Mouse (Mus musculus) megakaryocyte, embryonic 14.5 days (primary cell): ENCODE measurements at regions not wholly inside any gene's neighbourhood (a gene's known extent, or its start where the extent isn't known, plus 50 kb on each side); places are given as distances from the start of the nearest gene placed in this dataset.

Experiments used
- H3K27me3 ChIP-seq: replicated peaks from 2 replicates; pipeline ENCODE3; 2012; ENCODE audit warnings: inconsistent platforms
- H3K36me3 ChIP-seq: replicated peaks from 2 replicates; pipeline ENCODE3; 2012; ENCODE audit warnings: low read length, inconsistent platforms, mixed read lengths
- H3K4me1 ChIP-seq: 2 replicates; pipeline ENCODE4 v1.6.1; 2012; ENCODE audit warnings: inconsistent platforms
- H3K4me3 ChIP-seq: replicated peaks from 2 replicates; pipeline ENCODE3; 2012; ENCODE audit warnings: moderate library complexity, mild to moderate bottlenecking, inconsistent platforms
- H3K9me3 ChIP-seq: 2 replicates; pipeline ENCODE4 v1.6.1; 2012; ENCODE audit warnings: inconsistent platforms
- FLI1 ChIP-seq: IDR thresholded peaks from 2 replicates; pipeline ENCODE4 v1.6.1; 2012; ENCODE audit warnings: low read length, inconsistent platforms, mixed read lengths
- GATA1 ChIP-seq: IDR thresholded peaks from 3 replicates; pipeline ENCODE4 v1.6.1; 2012; ENCODE audit warnings: mixed read lengths, low read length, inconsistent platforms, borderline replicate concordance

GRCm38 (mm10) chr15:67423922-67424321 lies 923.2 kb upstream of the Lrrc6 start:
- no peaks in the 10 kb centered on the region for H3K9me3 ChIP-seq
- TF ChIP-seq GATA1 (no peak), FLI1 (no peak)
- H3K4me3 ChIP-seq = no peak overlapping the region
- H3K36me3 ChIP-seq = no peaks in the 10 kb centered on the region
- peaks cover 38% of the 10 kb centered on the region for H3K4me1 ChIP-seq
- no peaks in the 10 kb centered on the region for H3K27me3 ChIP-seq

DNA sequence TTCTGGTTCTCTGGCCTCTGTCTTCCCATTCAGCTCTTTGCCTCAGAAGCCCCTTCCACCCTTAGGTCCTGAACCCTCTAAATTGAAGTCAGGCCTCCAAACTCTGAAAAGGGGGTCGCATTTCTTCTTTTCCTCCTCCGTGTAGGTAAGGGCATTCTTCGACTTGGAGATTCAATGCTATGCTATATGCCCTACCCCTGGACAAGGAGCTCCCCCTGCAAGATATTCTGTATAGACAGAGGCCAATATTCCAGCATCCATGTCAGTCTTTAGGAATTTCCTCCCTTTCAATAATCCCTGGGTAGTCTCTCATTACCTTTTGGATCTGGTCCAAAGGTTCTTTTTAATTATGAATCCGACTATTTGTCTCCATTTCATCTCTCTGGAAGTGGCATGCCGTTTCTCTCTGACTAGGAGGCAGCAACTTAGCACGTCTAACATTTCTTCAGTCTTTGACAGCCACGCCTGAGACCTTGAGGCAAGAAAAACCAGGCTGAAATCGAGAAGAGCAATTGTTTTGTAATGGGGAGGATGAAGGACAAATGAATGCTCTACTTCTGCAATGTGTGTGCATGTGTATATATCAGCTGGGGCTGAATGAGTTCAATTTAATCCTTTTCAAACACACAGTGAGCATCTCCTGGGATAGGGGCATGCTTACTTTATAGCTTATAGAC lies 921.7 kb upstream of the Lrrc6 start:
- H3K4me1 ChIP-seq = peaks cover 35% of the 10 kb centered on the region
- H3K9me3 ChIP-seq = no peaks in the 10 kb centered on the region
- H3K4me3 ChIP-seq = no peak overlapping the region
- no peaks in the 10 kb centered on the region for H3K36me3 ChIP-seq
- no peaks in the 10 kb centered on the region for H3K27me3 ChIP-seq
- TF ChIP-seq FLI1 (no peak), GATA1 (no peak)

DNA sequence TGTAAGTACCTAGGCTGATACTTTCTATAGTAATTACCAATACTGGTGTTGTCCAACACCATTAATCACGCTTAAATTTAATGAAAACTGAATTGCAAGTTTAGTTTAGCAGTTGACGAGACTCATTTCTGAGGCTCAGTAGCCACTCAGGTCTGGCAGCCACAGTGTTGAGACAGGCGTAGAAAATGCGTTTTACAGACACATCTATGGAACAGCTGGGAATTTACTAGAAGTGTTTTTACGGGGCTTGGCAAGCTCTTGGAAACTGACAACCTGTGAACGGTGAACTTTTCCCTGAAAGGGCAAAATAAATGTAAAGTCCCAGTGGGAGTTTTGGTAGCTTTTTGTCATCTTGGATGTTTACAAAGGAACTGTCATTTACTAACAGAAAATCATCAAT lies 920.1 kb upstream of the Lrrc6 start:
- H3K4me1 ChIP-seq = peaks cover 42% of the 10 kb centered on the region
- TF ChIP-seq GATA1 = no peak
- no peak for TF ChIP-seq FLI1
- no peaks in the 10 kb centered on the region for H3K9me3 ChIP-seq
- H3K4me3 ChIP-seq = no peak overlapping the region
- no peaks in the 10 kb centered on the region for H3K27me3 ChIP-seq
- H3K36me3 ChIP-seq = no peaks in the 10 kb centered on the region

DNA sequence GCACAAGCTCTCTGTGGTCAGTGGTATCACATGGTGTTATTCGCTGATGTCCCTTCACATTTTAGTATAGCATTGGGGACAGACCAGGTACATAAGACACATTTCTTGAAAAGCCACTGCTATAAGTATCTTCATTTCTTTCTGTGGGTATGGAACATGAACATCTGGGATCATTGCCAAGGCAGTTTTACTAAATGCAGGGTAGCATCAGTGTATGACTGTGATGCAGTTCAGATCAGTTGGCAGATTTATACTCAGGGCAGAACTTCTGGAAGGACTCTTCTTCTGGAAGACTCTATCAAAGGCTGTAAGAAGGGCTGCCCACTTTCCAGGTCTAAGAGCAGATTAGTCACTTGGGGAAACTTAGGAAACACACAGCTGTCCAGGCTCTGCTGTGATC lies 919.0 kb upstream of the Lrrc6 start:
- no peaks in the 10 kb centered on the region for H3K9me3 ChIP-seq
- H3K36me3 ChIP-seq = no peaks in the 10 kb centered on the region
- no peaks in the 10 kb centered on the region for H3K27me3 ChIP-seq
- peaks cover 53% of the 10 kb centered on the region for H3K4me1 ChIP-seq
- TF ChIP-seq FLI1 (no peak), GATA1 (no peak)
- H3K4me3 ChIP-seq = no peak overlapping the region

- Histone ChIP-seq H3K4me1 (peaks cover 61% of the 10 kb centered on the region), H3K36me3 (no peaks in the 10 kb centered on the region), H3K4me3 (no peak overlapping the region), H3K9me3 (no peaks in the 10 kb centered on the region), H3K27me3 (no peaks in the 10 kb centered on the region)
- TF ChIP-seq FLI1 (no peak), GATA1 (no peak)
These were observed 917.0 kb upstream of the Lrrc6 start for GRCm38 (mm10) chr15:67417742-67418163.

DNA sequence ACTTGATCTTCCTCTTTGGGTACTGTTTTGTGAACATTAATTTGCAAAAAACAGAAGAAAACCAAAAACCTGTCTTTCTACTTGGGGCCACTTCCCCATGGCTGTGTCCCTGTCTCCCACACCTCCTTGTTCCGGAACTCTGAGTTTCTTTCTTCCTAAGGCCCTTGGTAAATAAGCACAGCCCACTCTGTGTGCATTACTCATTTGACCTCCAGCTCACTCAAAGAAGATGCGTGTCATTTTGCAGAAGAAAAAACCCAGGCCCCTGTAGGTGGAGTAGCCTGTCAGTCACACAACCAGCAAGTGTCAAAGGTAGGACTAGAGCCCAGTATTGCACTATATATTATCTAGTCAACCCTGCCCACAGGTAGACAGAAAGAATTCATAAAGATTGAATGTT lies 915.1 kb upstream of the Lrrc6 start:
- Histone ChIP-seq H3K27me3 (no peaks in the 10 kb centered on the region), H3K4me1 (peaks cover 74% of the 10 kb centered on the region), H3K4me3 (no peak overlapping the region), H3K36me3 (no peaks in the 10 kb centered on the region), H3K9me3 (no peaks in the 10 kb centered on the region)
- TF ChIP-seq GATA1 = no peak
- TF ChIP-seq FLI1 = no peak

- Histone ChIP-seq H3K4me3 (no peak overlapping the region), H3K27me3 (no peaks in the 10 kb centered on the region), H3K9me3 (no peaks in the 10 kb centered on the region), H3K4me1 (peaks cover 78% of the 10 kb centered on the region), H3K36me3 (no peaks in the 10 kb centered on the region)
- TF ChIP-seq FLI1 (no peak), GATA1 (no peak)
These were observed 913.7 kb upstream of the Lrrc6 start for GRCm38 (mm10) chr15:67414371-67414930.

- Histone ChIP-seq H3K9me3 (no peaks in the 10 kb centered on the region), H3K27me3 (no peaks in the 10 kb centered on the region), H3K36me3 (no peaks in the 10 kb centered on the region), H3K4me1 (peaks cover 86% of the 10 kb centered on the region), H3K4me3 (no peak overlapping the region)
- TF ChIP-seq GATA1 = no peak
- no peak for TF ChIP-seq FLI1
These were observed 912.9 kb upstream of the Lrrc6 start for GRCm38 (mm10) chr15:67413581-67413980.

GRCm38 (mm10) chr15:67412394-67412793 lies 911.7 kb upstream of the Lrrc6 start:
- H3K4me3 ChIP-seq = no peak overlapping the region
- H3K36me3 ChIP-seq = no peaks in the 10 kb centered on the region
- H3K9me3 ChIP-seq = no peaks in the 10 kb centered on the region
- TF ChIP-seq FLI1 = no peak
- TF ChIP-seq GATA1 = no peak
- H3K27me3 ChIP-seq = no peaks in the 10 kb centered on the region
- H3K4me1 ChIP-seq = peaks cover 78% of the 10 kb centered on the region

DNA sequence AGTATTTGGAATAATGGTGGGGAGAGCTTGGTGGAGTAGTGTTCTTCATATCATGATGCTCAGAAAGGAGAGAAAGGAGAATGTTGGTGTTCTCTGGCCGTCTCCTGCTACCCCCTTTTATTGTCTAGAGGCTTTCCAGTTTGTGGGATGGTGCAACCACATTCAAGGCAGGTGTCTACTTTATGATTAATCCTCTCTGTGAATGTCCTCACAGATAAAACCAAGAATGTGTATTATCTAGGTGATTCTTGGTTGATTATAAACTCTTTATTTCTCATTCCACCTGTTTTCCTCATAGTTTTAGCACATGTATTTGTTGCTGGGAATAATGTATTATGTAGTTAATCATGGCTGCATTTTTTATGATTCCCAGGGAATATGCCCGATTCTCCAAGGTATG lies 910.9 kb upstream of the Lrrc6 start:
- TF ChIP-seq GATA1 (no peak), FLI1 (no peak)
- Histone ChIP-seq H3K27me3 (no peaks in the 10 kb centered on the region), H3K4me3 (no peak overlapping the region), H3K4me1 (peaks cover 75% of the 10 kb centered on the region), H3K9me3 (no peaks in the 10 kb centered on the region), H3K36me3 (no peaks in the 10 kb centered on the region)

- no peaks in the 10 kb centered on the region for H3K27me3 ChIP-seq
- TF ChIP-seq GATA1 = no peak
- TF ChIP-seq FLI1 = no peak
- H3K4me1 ChIP-seq = peaks cover 71% of the 10 kb centered on the region
- no peaks in the 10 kb centered on the region for H3K36me3 ChIP-seq
- H3K4me3 ChIP-seq = no peak overlapping the region
- H3K9me3 ChIP-seq = no peaks in the 10 kb centered on the region
These were observed 909.3 kb upstream of the Lrrc6 start for GRCm38 (mm10) chr15:67410012-67410411.
